Mouse (Mus musculus): ENCODE results near the gene Vps37c. TPM values are rescaled to one million over a fixed set of nuclear protein-coding genes. Genes with fewer than 3 reads are reported as not detected.

The Vps37c gene
- polyA plus RNA-seq, 1 experiment from 2014 or later = 25.2 TPM

GRCm38 (mm10) chr19:10657742-10658141 lies 30.8 kb upstream of the Vps37c start:
- Histone ChIP-seq H3K4me2 (replicated peaks; ENCODE audit: low read depth, low read length) (no peak overlapping the region), H3K36me3 (ENCODE audit: insufficient read depth, low read length) (no peaks in the 10 kb centered on the region), H3K4me1 (ENCODE audit: insufficient read depth, low read depth, low read length) (no peaks in the 10 kb centered on the region), H3K27ac (ENCODE audit: low read length) (no peak overlapping the region), H3K4me3 (ENCODE audit: low read depth, low read length) (no peak overlapping the region), H3K27me3 (replicated peaks; ENCODE audit: insufficient read depth, low read length) (no peaks in the 10 kb centered on the region), H3K9me3 (ENCODE audit: low read length) (no peaks in the 10 kb centered on the region), H3K9ac (replicated peaks; ENCODE audit: low read depth) (no peak overlapping the region)
- ATAC-seq = no peak
- no peak for DNase-seq (ENCODE audit: low spot score)
- TF ChIP-seq EP300 (IDR thresholded peaks at IDR 0.05) = no peak
- no peak for TF ChIP-seq CTCF (IDR thresholded peaks at IDR 0.05)
- 57% methylated on average over 5 of the region's 5 CpGs for WGBS

GRCm38 (mm10) chr19:10658406-10658805 lies 30.1 kb upstream of the Vps37c start:
- H3K9ac ChIP-seq (replicated peaks; ENCODE audit: low read depth) = no peak overlapping the region
- TF ChIP-seq EP300 (IDR thresholded peaks at IDR 0.05) (no peak), CTCF (IDR thresholded peaks at IDR 0.05) (no peak)
- H3K9me3 ChIP-seq (ENCODE audit: low read length) = no peaks in the 10 kb centered on the region
- H3K4me1 ChIP-seq (ENCODE audit: insufficient read depth, low read depth, low read length) = no peaks in the 10 kb centered on the region
- DNase-seq (ENCODE audit: low spot score) (no peak), ATAC-seq (no peak)
- H3K4me3 ChIP-seq (ENCODE audit: low read depth, low read length) = no peak overlapping the region
- 40% methylated on average over 2 of the region's 2 CpGs for WGBS
- no peaks in the 10 kb centered on the region for H3K36me3 ChIP-seq (ENCODE audit: insufficient read depth, low read length)
- no peak overlapping the region for H3K4me2 ChIP-seq (replicated peaks; ENCODE audit: low read depth, low read length)
- H3K27me3 ChIP-seq (replicated peaks; ENCODE audit: insufficient read depth, low read length) = no peaks in the 10 kb centered on the region
- no peak overlapping the region for H3K27ac ChIP-seq (ENCODE audit: low read length)

- no peak overlapping the region for H3K27ac ChIP-seq (ENCODE audit: low read length)
Observed at GRCm38 (mm10) chr19:10661373-10661772, 27.2 kb upstream of the Vps37c start.

GRCm38 (mm10) chr19:10661919-10662318 lies 26.6 kb upstream of the Vps37c start:
- DNase-seq (ENCODE audit: low spot score) = no peak
- Histone ChIP-seq H3K4me2 (replicated peaks; ENCODE audit: low read depth, low read length) (no peak overlapping the region), H3K9me3 (ENCODE audit: low read length) (no peaks in the 10 kb centered on the region), H3K27ac (ENCODE audit: low read length) (no peak overlapping the region), H3K36me3 (ENCODE audit: insufficient read depth, low read length) (no peaks in the 10 kb centered on the region), H3K27me3 (replicated peaks; ENCODE audit: insufficient read depth, low read length) (no peaks in the 10 kb centered on the region), H3K9ac (replicated peaks; ENCODE audit: low read depth) (no peak overlapping the region), H3K4me1 (ENCODE audit: insufficient read depth, low read depth, low read length) (no peaks in the 10 kb centered on the region), H3K4me3 (ENCODE audit: low read depth, low read length) (no peak overlapping the region)
- WGBS = 79% methylated on average over 2 of the region's 2 CpGs
- no peak for ATAC-seq
- no peak for TF ChIP-seq EP300 (IDR thresholded peaks at IDR 0.05)
- no peak for TF ChIP-seq CTCF (IDR thresholded peaks at IDR 0.05)

More at GRCm38 (mm10) chr19:10661373-10661772, 27.2 kb upstream of the Vps37c start:
- DNase-seq (ENCODE audit: low spot score) = no peak
- no peaks in the 10 kb centered on the region for H3K27me3 ChIP-seq (replicated peaks; ENCODE audit: insufficient read depth, low read length)
- H3K4me1 ChIP-seq (ENCODE audit: insufficient read depth, low read depth, low read length) = no peaks in the 10 kb centered on the region
- H3K9ac ChIP-seq (replicated peaks; ENCODE audit: low read depth) = no peak overlapping the region
- 60% methylated on average over 5 of the region's 5 CpGs for WGBS
- TF ChIP-seq CTCF (IDR thresholded peaks at IDR 0.05) (no peak), EP300 (IDR thresholded peaks at IDR 0.05) (no peak)
- H3K4me3 ChIP-seq (ENCODE audit: low read depth, low read length) = no peak overlapping the region
- no peaks in the 10 kb centered on the region for H3K9me3 ChIP-seq (ENCODE audit: low read length)
- H3K36me3 ChIP-seq (ENCODE audit: insufficient read depth, low read length) = no peaks in the 10 kb centered on the region
- H3K4me2 ChIP-seq (replicated peaks; ENCODE audit: low read depth, low read length) = no peak overlapping the region
- no peak for ATAC-seq

GRCm38 (mm10) chr19:10662665-10663064 lies 25.9 kb upstream of the Vps37c start:
- no peak for DNase-seq (ENCODE audit: low spot score)
- H3K4me1 ChIP-seq (ENCODE audit: insufficient read depth, low read depth, low read length) = no peaks in the 10 kb centered on the region
- no peaks in the 10 kb centered on the region for H3K27me3 ChIP-seq (replicated peaks; ENCODE audit: insufficient read depth, low read length)
- H3K27ac ChIP-seq (ENCODE audit: low read length) = no peak overlapping the region
- no peak overlapping the region for H3K4me3 ChIP-seq (ENCODE audit: low read depth, low read length)
- H3K9ac ChIP-seq (replicated peaks; ENCODE audit: low read depth) = no peak overlapping the region
- 62% methylated on average over 3 of the region's 3 CpGs for WGBS
- H3K36me3 ChIP-seq (ENCODE audit: insufficient read depth, low read length) = no peaks in the 10 kb centered on the region
- TF ChIP-seq EP300 (IDR thresholded peaks at IDR 0.05) = no peak
- TF ChIP-seq CTCF (IDR thresholded peaks at IDR 0.05) = no peak
- H3K4me2 ChIP-seq (replicated peaks; ENCODE audit: low read depth, low read length) = no peak overlapping the region
- no peak for ATAC-seq
- no peaks in the 10 kb centered on the region for H3K9me3 ChIP-seq (ENCODE audit: low read length)

GRCm38 (mm10) chr19:10665093-10665492 lies 23.4 kb upstream of the Vps37c start:
- no peaks in the 10 kb centered on the region for H3K4me1 ChIP-seq (ENCODE audit: insufficient read depth, low read depth, low read length)
- ATAC-seq (peak; percentile 55), DNase-seq (ENCODE audit: low spot score) (no peak)
- no peaks in the 10 kb centered on the region for H3K27me3 ChIP-seq (replicated peaks; ENCODE audit: insufficient read depth, low read length)
- TF ChIP-seq CTCF (IDR thresholded peaks at IDR 0.05) (no peak), EP300 (IDR thresholded peaks at IDR 0.05) (no peak)
- no peak overlapping the region for H3K4me2 ChIP-seq (replicated peaks; ENCODE audit: low read depth, low read length)
- no peak overlapping the region for H3K4me3 ChIP-seq (ENCODE audit: low read depth, low read length)
- WGBS = 43% methylated on average over 3 of the region's 3 CpGs
- H3K9ac ChIP-seq (replicated peaks; ENCODE audit: low read depth) = no peak overlapping the region
- H3K27ac ChIP-seq (ENCODE audit: low read length) = no peak overlapping the region
- H3K36me3 ChIP-seq (ENCODE audit: insufficient read depth, low read length) = no peaks in the 10 kb centered on the region
- no peaks in the 10 kb centered on the region for H3K9me3 ChIP-seq (ENCODE audit: low read length)

GRCm38 (mm10) chr19:10665499-10665898 lies 23.0 kb upstream of the Vps37c start:
- Histone ChIP-seq H3K9ac (replicated peaks; ENCODE audit: low read depth) (no peak overlapping the region), H3K9me3 (ENCODE audit: low read length) (no peaks in the 10 kb centered on the region), H3K4me3 (ENCODE audit: low read depth, low read length) (no peak overlapping the region), H3K4me1 (ENCODE audit: insufficient read depth, low read depth, low read length) (no peaks in the 10 kb centered on the region), H3K27ac (ENCODE audit: low read length) (no peak overlapping the region), H3K4me2 (replicated peaks; ENCODE audit: low read depth, low read length) (no peak overlapping the region), H3K36me3 (ENCODE audit: insufficient read depth, low read length) (no peaks in the 10 kb centered on the region), H3K27me3 (replicated peaks; ENCODE audit: insufficient read depth, low read length) (no peaks in the 10 kb centered on the region)
- 6% methylated on average over 2 of the region's 2 CpGs for WGBS
- DNase-seq (ENCODE audit: low spot score) = peak; percentile 75
- TF ChIP-seq EP300 (IDR thresholded peaks at IDR 0.05) (no peak), CTCF (IDR thresholded peaks at IDR 0.05) (peak; percentile 87)
- peak; percentile 38; the same call in 1 of the 2 replicates for ATAC-seq
